Mouse (Mus musculus): Measurements from ENCODE around the gene Fancg.

- TF ChIP-seq CTCF (IDR thresholded peaks at IDR 0.05; ENCODE audit: extremely low read depth, insufficient read depth, insufficient read length, insufficient replicate concordance) (no peak), POLR2A (IDR thresholded peaks at IDR 0.05; ENCODE audit: low read depth, low read length) (no peak)
Observed at GRCm38 (mm10) chr4:43030780-43031230, 20.5 kb upstream of the Fancg start.
